Mouse (Mus musculus) embryo, embryonic 9.5 days (tissue): ENCODE measurements around the gene Tcf3.
A peak's percentile ranks its signal among the peaks of the same experiment; 100 is the strongest.

ENCODE experiments used
- DNase-seq: peaks from one replicate; pipeline ENCODE4 v3.0.0-alpha.2; 2017; ENCODE audit errors: extremely low spot score

Tcf3 gene

GRCm38 (mm10) chr10:80407924-80408323 is 25.5 kb downstream of the Tcf3 start:
- no peak for DNase-seq

DNA sequence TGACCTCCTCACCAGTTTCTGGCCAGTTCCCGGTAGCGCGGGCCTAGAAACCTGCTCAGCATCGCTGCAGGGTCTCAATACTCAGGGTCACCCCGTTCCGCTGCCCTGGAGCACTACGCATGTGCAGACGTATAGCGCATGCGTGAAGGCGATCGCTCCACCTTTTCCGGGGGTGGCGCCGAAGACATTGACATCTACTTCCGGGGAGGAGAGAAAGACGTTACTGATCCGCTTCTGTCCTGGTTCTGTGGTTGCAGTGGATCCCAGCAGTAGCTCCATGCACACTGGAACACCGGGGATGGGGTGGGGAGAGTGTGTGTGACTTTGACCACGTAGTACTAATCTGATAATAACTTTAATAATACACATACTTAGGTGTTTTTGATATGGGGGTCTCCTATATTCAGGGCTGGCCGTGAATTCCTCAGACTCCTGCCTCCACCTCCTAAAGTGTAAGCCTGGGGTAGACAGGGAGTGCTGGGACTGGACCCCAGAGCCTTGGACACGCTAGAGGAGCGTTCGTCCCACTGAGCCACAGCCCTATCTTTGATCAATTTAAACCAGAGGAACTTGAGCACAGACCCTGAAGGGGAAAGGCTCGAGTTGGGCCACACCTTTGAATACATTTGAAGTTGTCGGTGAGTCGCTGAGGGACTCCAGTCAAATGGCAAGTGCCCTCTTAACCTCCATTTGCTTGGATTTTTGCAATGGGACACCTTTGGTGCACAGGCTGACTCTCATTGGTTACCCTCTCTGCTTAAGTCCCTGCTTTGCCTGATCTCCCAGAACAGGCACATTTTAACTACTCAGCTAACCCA is 26.6 kb downstream of the Tcf3 start, which contains the start of gene Uqcr11:
Uqcr11 (minus strand) TSS at position 147 of the 818 bp plus-strand sequence.
- peak; percentile 89 for DNase-seq

GRCm38 (mm10) chr10:80405481-80406173 is 27.8 kb downstream of the Tcf3 start:
- DNase-seq = no peak

GRCm38 (mm10) chr10:80403044-80403692 is 30.3 kb downstream of the Tcf3 start:
- no peak for DNase-seq

- no peak for DNase-seq
Measured at GRCm38 (mm10) chr10:80400704-80401161, 32.7 kb downstream of the Tcf3 start.

DNA sequence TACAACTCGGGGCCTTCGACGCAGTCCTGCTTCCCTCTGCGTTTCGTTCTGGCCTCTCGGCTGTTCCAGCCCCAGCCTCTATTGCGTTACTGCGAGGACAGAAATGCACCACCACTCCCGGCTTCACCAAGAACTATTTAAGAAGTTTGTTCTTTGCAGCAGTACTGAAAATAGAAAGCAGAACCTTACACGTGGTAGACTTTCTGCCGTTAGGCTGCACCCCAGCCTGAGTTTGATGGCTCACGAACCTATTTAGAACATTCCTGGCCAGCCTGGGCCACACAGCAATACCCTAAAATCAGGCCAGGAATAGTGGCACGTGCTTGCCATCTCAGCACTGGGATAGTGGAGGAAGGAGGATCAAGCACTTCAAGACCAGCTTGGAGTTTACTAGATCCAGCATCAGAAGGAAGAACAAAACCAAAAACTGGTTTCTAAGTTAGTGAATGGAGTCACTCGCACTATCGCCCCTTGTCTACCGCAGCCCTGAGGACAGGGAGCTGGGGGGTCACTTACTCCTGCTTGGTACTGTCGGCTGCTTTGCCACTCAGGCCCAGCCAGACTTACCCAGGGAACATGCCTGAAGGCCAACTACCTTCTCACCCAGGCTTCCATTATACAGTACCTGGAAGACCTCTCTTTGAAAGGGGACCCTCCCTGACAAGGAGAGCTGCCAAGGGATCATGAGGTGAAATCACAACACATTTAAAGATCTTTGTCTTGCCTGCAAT is 33.3 kb downstream of the Tcf3 start:
- DNase-seq = no peak

DNA sequence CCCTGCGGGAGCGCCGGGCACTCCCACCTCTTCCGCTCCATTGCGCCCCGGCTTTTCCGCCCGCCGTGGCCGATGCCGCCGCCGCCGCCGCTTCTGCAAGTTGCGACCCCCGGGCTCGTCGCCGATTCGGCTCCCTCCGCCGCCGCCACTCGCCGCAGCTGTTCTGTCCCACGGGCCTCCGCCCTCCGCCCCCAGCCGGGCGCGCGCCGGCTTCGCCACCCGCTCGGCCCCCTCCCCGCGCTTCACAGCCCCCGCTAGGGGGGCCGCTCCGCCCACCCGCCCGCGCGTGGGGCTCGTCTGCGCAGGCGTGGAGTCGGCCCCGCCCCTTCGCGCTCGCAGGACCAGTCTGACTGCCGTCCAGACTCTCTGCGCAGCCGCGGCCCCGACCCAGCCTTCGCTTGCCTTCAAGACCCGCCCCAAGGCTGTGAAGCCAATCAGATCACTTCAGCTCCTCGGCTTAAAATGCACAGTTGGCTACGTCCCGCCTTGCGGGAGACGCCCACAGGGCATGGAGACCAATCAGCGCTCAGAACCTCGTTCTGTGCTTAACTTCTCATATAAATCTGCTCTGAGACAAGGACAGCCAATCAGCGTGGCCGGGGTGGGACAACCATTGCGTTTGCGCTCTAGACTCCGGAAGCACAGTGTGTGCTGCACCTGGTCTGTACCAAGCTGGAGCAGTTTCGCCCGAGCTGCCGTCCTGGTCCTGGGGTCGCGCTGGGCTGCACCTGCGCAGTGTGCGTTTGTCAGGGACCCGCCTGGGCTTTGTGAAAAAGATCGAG is 34.1 kb downstream of the Tcf3 start, which contains the start of gene Mbd3:
Mbd3 (minus strand) TSS at position 360 of the 782 bp plus-strand sequence.
- peak; percentile 99 for DNase-seq

DNA sequence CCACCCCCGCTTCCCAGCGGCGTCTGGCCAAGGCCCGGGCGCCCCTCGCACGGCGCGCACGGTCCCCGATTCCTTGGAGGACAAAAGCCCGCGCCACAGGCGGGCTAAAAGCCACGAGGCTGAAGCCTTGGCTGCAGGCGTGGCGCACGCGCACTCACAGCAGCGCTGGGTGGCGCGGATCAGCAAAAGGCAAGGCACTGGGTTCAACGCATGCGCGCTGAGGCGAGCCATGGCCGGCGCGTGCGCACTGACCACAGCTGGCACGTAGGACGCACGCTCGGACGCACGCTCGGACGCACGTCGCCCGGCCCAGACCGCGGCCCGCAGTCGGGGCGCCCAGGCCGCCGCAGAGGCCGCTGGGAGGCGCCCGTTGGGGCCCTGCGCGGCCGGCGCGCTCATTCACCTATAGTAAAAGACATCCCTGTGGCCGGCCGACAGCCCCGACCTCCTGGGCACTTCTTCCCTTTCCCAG is 34.7 kb downstream of the Tcf3 start:
- peak; percentile 98 for DNase-seq

GRCm38 (mm10) chr10:80398174-80398535 is 35.3 kb downstream of the Tcf3 start:
- DNase-seq = no peak

- DNase-seq = no peak
Measured at GRCm38 (mm10) chr10:80397524-80398173, 35.8 kb downstream of the Tcf3 start.

- DNase-seq = no peak
Measured at GRCm38 (mm10) chr10:80396822-80397523, 36.5 kb downstream of the Tcf3 start.

- no peak for DNase-seq
Measured at GRCm38 (mm10) chr10:80395025-80395627, 38.3 kb downstream of the Tcf3 start.

DNA sequence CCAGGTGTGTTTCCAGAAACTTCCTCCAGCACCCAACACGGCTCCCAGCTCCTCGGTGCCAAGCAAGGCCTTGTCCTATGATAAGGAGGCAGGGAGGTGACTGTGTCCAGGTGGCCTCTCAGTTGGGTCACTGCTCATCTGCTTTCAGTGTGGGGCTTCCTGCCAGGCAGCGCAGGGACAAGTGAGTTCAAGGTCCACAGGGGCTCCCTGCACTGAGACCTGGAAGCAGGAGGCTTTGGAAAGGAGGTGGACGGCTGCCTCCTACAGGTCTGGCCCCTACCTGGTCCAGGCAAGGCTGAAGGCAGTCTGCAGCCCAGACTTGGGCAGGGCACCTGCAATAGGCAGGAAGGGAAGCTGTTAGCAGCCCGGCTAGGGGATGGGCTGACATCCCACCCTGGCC is 40.8 kb downstream of the Tcf3 start:
- no peak for DNase-seq

GRCm38 (mm10) chr10:80390697-80391096 is 42.8 kb downstream of the Tcf3 start:
- no peak for DNase-seq

GRCm38 (mm10) chr10:80389185-80389708 is 44.2 kb downstream of the Tcf3 start:
- no peak for DNase-seq

DNA sequence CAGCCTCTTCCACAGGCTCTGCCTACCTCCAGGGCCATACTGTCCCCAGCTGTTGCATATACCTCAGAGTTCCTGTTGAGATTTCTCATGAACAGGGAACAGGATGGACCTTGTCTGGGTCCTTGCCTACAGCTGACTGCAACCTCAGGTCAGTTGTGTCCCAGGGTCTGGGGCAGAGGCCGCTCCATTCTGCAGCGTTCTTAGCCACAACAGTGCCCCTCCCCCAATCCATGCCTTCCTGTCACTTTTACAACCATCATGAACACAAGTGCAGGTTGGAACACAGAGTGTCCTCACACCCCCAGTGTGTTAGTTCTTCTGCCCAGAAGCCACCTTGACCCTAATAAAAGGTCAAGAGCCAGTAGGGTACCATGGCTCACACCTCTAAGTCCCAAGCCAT is 44.7 kb downstream of the Tcf3 start:
- DNase-seq = no peak

- DNase-seq = peak; percentile 92
Measured at GRCm38 (mm10) chr10:80387522-80387959, 45.9 kb downstream of the Tcf3 start, which contains the start of gene Mex3d. TSS of gene Mex3d (minus strand) at chr10:80387659.

DNA sequence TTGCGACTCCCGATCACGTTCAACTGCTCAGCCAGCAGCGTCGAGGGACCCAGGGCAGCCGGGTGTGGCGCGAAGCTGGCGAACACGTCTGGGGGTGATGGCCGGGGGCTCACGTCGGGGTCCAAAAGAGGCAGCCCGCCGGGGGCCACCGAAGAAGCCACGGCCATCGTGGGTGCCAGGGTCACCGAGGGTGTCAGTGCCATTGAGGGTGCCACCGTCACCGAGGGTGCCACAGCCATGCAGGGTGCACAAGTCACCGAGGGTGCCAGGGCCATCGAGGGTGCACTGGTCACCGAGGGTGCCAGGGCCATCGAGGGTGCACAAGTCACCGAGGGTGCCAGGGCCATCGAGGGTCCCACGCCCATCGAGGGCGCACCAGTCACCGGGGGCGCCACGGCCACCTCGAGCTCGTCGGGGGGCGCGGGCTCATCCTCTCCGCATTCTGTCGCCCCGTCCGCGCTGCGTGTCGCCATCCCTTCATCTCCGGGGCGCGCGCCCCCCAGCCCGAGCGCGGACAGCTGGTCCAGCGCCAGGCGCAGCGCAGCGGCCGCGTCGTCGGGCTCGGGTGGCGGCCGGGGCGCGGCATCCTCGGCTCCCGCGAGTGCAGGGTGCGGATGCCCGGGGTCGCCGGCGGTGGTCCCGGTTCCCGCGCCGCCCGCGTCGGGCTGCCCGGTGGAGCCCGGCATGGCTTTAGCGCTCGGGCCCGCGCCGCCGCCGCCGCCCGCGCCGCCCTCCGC is 46.5 kb downstream of the Tcf3 start:
- DNase-seq = no peak
